Mouse (Mus musculus): ENCODE results near the gene Cttn. TPM values are rescaled to one million over a fixed set of nuclear protein-coding genes. Genes with fewer than 3 reads are reported as not detected.
A peak's percentile ranks its signal among the peaks of the same experiment; 100 is the strongest.

The Cttn gene
- total and polyA plus RNA-seq, 2 experiments from 2014 or later: 132 to 164 TPM

DNA sequence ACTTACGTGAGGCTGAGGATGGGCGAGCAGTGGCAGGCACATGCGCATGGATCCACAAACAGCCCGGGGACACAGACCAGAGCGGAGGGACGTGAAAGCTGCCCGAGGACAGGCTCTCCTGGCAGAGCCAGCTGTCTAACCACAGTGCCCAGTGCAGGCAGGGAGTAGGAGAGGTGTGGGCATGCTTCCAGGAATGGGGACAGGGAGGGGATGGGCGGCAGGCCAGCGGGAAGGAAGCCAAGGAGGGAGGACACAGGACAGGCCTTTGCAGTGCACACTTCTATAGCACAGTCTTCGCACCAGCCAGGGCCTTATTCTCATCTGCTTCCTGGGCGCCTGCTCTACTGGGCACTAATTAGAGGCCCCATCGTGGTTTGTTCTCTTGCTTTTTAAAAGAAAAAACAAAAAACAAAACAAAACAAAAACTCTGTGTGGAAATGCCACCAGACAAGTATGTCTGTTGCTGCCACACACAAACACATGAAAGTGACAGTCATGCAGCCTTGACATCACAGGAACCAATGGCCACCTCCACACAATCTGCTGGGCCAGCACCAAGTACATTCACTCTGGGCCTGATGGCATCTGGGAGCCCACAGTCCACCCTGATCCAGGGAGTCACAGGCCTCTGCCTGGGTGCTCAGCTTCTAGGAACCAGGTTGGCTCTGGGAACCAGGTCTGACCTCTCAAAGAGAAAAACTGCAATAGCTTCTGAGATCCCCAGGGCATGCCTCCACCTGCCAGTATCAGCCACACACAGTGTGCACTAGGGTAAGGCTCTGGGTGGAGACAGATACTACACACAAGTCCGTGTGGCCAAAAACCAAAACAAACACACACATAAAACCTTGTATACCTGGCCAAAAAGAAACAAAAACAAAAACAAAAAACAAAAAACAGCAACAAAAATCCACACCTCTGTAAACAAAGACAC, 20.9 kb downstream of the Cttn start:
- H3K9me3 ChIP-seq (ENCODE audit: low read length): no peaks in the 10 kb centered on the region
- no peak overlapping the region for H3K4me2 ChIP-seq (ENCODE audit: low read depth)
- H3K4me3 ChIP-seq (ENCODE audit: low read depth, low read length): no peak overlapping the region
- peak overlapping the region; percentile 29; the same call in 1 of the 2 replicates for H3K27ac ChIP-seq (ENCODE audit: low read depth, low read length)
- TF ChIP-seq CTCF (IDR thresholded peaks at IDR 0.05; ENCODE audit: low read depth): no peak
- ATAC-seq: peak; percentile 86
- H3K4me1 ChIP-seq (ENCODE audit: insufficient read depth): no peaks in the 10 kb centered on the region
- 38% methylated on average over 13 of the region's 13 CpGs for WGBS
- no peak overlapping the region for H3K9ac ChIP-seq
- H3K27me3 ChIP-seq (ENCODE audit: insufficient read depth, low read length): no peaks in the 10 kb centered on the region
- H3K36me3 ChIP-seq (ENCODE audit: insufficient read depth): peaks cover 80% of the 10 kb centered on the region
- peak; percentile 76 for DNase-seq

GRCm38 (mm10) chr7:144448186-144448585, 22.6 kb downstream of the Cttn start:
- ATAC-seq: no peak
- 93% methylated on average over 1 of the region's 1 CpGs for WGBS
- Histone ChIP-seq H3K27me3 (ENCODE audit: insufficient read depth, low read length) (no peaks in the 10 kb centered on the region), H3K36me3 (ENCODE audit: insufficient read depth) (peaks cover 75% of the 10 kb centered on the region), H3K4me2 (ENCODE audit: low read depth) (no peak overlapping the region), H3K9me3 (ENCODE audit: low read length) (no peaks in the 10 kb centered on the region), H3K9ac (no peak overlapping the region), H3K4me3 (ENCODE audit: low read depth, low read length) (no peak overlapping the region), H3K27ac (ENCODE audit: low read depth, low read length) (no peak overlapping the region), H3K4me1 (ENCODE audit: insufficient read depth) (no peaks in the 10 kb centered on the region)
- no peak for TF ChIP-seq CTCF (IDR thresholded peaks at IDR 0.05; ENCODE audit: low read depth)
- DNase-seq: no peak

- 89% methylated on average over 3 of the region's 3 CpGs for WGBS
- no peak for TF ChIP-seq CTCF (IDR thresholded peaks at IDR 0.05; ENCODE audit: low read depth)
- Histone ChIP-seq H3K4me3 (ENCODE audit: low read depth, low read length) (no peak overlapping the region), H3K4me1 (ENCODE audit: insufficient read depth) (no peaks in the 10 kb centered on the region), H3K9me3 (ENCODE audit: low read length) (no peaks in the 10 kb centered on the region), H3K36me3 (ENCODE audit: insufficient read depth) (peaks cover 81% of the 10 kb centered on the region), H3K4me2 (ENCODE audit: low read depth) (no peak overlapping the region), H3K27ac (ENCODE audit: low read depth, low read length) (no peak overlapping the region), H3K9ac (no peak overlapping the region), H3K27me3 (ENCODE audit: insufficient read depth, low read length) (no peaks in the 10 kb centered on the region)
- no peak for DNase-seq
- ATAC-seq: no peak
Observed at GRCm38 (mm10) chr7:144447146-144447545, 23.7 kb downstream of the Cttn start.

DNA sequence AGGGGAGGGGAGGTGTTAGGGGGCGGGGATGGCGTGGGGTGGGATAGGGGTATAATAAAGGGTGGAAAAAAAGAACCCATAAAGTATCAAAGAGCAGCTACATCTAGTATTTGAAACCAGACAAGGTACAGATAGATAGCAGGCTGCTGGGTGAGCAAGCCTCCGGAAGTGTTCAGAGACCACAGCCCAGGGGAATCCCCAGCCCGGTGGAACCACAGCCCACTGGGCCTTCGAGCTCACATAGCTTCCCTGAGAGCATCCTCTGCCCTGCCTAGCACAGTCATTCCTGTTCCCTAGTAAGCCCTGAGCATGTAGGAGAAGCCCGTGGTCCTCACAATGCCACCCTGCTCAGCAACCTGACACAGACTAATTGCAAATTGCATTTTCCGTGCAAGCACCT, 26.0 kb downstream of the Cttn start:
- no peak for ATAC-seq
- no peak overlapping the region for H3K4me2 ChIP-seq (ENCODE audit: low read depth)
- no peaks in the 10 kb centered on the region for H3K27me3 ChIP-seq (ENCODE audit: insufficient read depth, low read length)
- H3K9me3 ChIP-seq (ENCODE audit: low read length): no peaks in the 10 kb centered on the region
- no peak for DNase-seq
- H3K4me1 ChIP-seq (ENCODE audit: insufficient read depth): no peaks in the 10 kb centered on the region
- no peak overlapping the region for H3K27ac ChIP-seq (ENCODE audit: low read depth, low read length)
- WGBS: 91% methylated on average over 7 of the region's 7 CpGs
- peaks cover 85% of the 10 kb centered on the region for H3K36me3 ChIP-seq (ENCODE audit: insufficient read depth)
- no peak overlapping the region for H3K4me3 ChIP-seq (ENCODE audit: low read depth, low read length)
- TF ChIP-seq CTCF (IDR thresholded peaks at IDR 0.05; ENCODE audit: low read depth): no peak
- no peak overlapping the region for H3K9ac ChIP-seq

GRCm38 (mm10) chr7:144441976-144442375, 28.8 kb downstream of the Cttn start:
- 89% methylated on average over 4 of the region's 4 CpGs for WGBS
- Histone ChIP-seq H3K27me3 (ENCODE audit: insufficient read depth, low read length) (no peaks in the 10 kb centered on the region), H3K9ac (no peak overlapping the region), H3K4me2 (ENCODE audit: low read depth) (no peak overlapping the region), H3K36me3 (ENCODE audit: insufficient read depth) (peaks cover 90% of the 10 kb centered on the region), H3K4me1 (ENCODE audit: insufficient read depth) (no peaks in the 10 kb centered on the region), H3K27ac (ENCODE audit: low read depth, low read length) (no peak overlapping the region), H3K9me3 (ENCODE audit: low read length) (no peaks in the 10 kb centered on the region), H3K4me3 (ENCODE audit: low read depth, low read length) (no peak overlapping the region)
- TF ChIP-seq CTCF (IDR thresholded peaks at IDR 0.05; ENCODE audit: low read depth): no peak
- ATAC-seq: no peak
- DNase-seq: no peak

DNA sequence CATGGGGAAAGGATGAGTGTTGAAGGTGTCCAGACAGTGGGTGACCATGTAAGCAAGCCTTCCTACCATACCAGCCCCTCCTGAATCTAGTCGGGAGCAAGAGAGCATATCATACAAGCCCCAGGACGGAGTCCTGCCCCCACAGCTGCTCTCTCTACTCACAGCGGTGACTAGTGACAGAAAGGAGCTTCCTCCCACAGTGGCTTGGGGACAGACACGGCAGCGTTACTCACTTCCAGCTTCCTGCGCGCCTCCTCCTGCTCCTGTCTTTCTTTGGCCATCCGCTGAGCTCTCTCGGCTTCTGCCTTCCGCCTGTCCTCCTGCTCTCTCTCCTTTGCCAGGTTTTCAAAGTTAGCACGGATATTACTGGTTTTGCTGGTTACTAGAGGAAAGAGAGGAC, 29.3 kb downstream of the Cttn start:
- WGBS: 94% methylated on average over 11 of the region's 11 CpGs
- Histone ChIP-seq H3K9me3 (ENCODE audit: low read length) (no peaks in the 10 kb centered on the region), H3K4me3 (ENCODE audit: low read depth, low read length) (no peak overlapping the region), H3K36me3 (ENCODE audit: insufficient read depth) (peaks cover 90% of the 10 kb centered on the region), H3K9ac (no peak overlapping the region), H3K4me1 (ENCODE audit: insufficient read depth) (no peaks in the 10 kb centered on the region), H3K27ac (ENCODE audit: low read depth, low read length) (no peak overlapping the region), H3K27me3 (ENCODE audit: insufficient read depth, low read length) (no peaks in the 10 kb centered on the region), H3K4me2 (ENCODE audit: low read depth) (no peak overlapping the region)
- TF ChIP-seq CTCF (IDR thresholded peaks at IDR 0.05; ENCODE audit: low read depth): no peak
- ATAC-seq (no peak), DNase-seq (no peak)

GRCm38 (mm10) chr7:144438811-144439210, 32.0 kb downstream of the Cttn start:
- H3K36me3 ChIP-seq (ENCODE audit: insufficient read depth): peaks cover 72% of the 10 kb centered on the region
- 98% methylated on average over 7 of the region's 7 CpGs for WGBS
- TF ChIP-seq CTCF (IDR thresholded peaks at IDR 0.05; ENCODE audit: low read depth): no peak

More at GRCm38 (mm10) chr7:144438811-144439210, 32.0 kb downstream of the Cttn start:
- no peak overlapping the region for H3K4me3 ChIP-seq (ENCODE audit: low read depth, low read length)
- no peak overlapping the region for H3K27ac ChIP-seq (ENCODE audit: low read depth, low read length)
- ATAC-seq: no peak
- H3K9me3 ChIP-seq (ENCODE audit: low read length): no peaks in the 10 kb centered on the region
- no peak for DNase-seq
- no peaks in the 10 kb centered on the region for H3K4me1 ChIP-seq (ENCODE audit: insufficient read depth)
- H3K27me3 ChIP-seq (ENCODE audit: insufficient read depth, low read length): no peaks in the 10 kb centered on the region
- no peak overlapping the region for H3K4me2 ChIP-seq (ENCODE audit: low read depth)
- no peak overlapping the region for H3K9ac ChIP-seq

All from forebrain, postnatal 0 days (tissue).